Mouse (Mus musculus): ENCODE data around the gene Hjurp.

GRCm38 (mm10) chr1:88268070-88268469 lies 9.4 kb downstream of the Hjurp start:
- TF ChIP-seq CTCF (conservative IDR thresholded peaks at IDR 0.05; ENCODE audit: insufficient read depth, insufficient read length, low read depth, low read length) = no peak
- TF ChIP-seq POLR2A (IDR thresholded peaks at IDR 0.05; ENCODE audit: low read depth, low read length) = no peak

All from kidney, adult 2 months (tissue).